Mouse (Mus musculus) MEL (cell line): ENCODE results near the gene Dhx38.

Experiments
- CHD1 ChIP-seq: IDR thresholded peaks from 2 replicates; pipeline ENCODE4 v1.6.1; 2012; ENCODE audit warnings: low read depth, mild to moderate bottlenecking, inconsistent platforms, low read length, improper control_type of control experiment
- ELF1 ChIP-seq: IDR thresholded peaks from 2 replicates; pipeline ENCODE4 v1.6.1; 2014; ENCODE audit warnings: low read depth, mild to moderate bottlenecking, inconsistent platforms, low read length, improper control_type of control experiment, moderate library complexity
- GABPA ChIP-seq: IDR thresholded peaks from 2 replicates; pipeline ENCODE4 v1.6.1; 2012; ENCODE audit warnings: low read depth, mild to moderate bottlenecking, inconsistent platforms, low read length, improper control_type of control experiment, moderate library complexity
- JUND ChIP-seq: IDR thresholded peaks from 2 replicates; pipeline ENCODE4 v1.6.1; 2011; ENCODE audit warnings: low read depth, mild to moderate bottlenecking, improper control_type of control experiment, low read length
- MEF2A ChIP-seq: IDR thresholded peaks from 2 replicates; pipeline ENCODE4 v1.6.1; 2014; ENCODE audit warnings: low read depth, mild to moderate bottlenecking, inconsistent platforms, low read length, improper control_type of control experiment; ENCODE audit not compliant: poor library complexity, insufficient replicate concordance, severe bottlenecking; ENCODE audit errors: extremely low read depth
- MYC ChIP-seq: IDR thresholded peaks from 2 replicates; pipeline ENCODE4 v1.6.1; 2011; ENCODE audit warnings: low read depth, mild to moderate bottlenecking, low read length, improper control_type of control experiment, moderate library complexity

GRCm38 (mm10) chr8:109563881-109564280, 1.8 kb downstream of the Dhx38 start:
- TF ChIP-seq ELF1 (no peak), GABPA (no peak), MEF2A (no peak), MYC (no peak), JUND (no peak), CHD1 (no peak)
